Comparison of ENCODE assay signal across 8 mouse cellular contexts in the genomic region with DNA sequence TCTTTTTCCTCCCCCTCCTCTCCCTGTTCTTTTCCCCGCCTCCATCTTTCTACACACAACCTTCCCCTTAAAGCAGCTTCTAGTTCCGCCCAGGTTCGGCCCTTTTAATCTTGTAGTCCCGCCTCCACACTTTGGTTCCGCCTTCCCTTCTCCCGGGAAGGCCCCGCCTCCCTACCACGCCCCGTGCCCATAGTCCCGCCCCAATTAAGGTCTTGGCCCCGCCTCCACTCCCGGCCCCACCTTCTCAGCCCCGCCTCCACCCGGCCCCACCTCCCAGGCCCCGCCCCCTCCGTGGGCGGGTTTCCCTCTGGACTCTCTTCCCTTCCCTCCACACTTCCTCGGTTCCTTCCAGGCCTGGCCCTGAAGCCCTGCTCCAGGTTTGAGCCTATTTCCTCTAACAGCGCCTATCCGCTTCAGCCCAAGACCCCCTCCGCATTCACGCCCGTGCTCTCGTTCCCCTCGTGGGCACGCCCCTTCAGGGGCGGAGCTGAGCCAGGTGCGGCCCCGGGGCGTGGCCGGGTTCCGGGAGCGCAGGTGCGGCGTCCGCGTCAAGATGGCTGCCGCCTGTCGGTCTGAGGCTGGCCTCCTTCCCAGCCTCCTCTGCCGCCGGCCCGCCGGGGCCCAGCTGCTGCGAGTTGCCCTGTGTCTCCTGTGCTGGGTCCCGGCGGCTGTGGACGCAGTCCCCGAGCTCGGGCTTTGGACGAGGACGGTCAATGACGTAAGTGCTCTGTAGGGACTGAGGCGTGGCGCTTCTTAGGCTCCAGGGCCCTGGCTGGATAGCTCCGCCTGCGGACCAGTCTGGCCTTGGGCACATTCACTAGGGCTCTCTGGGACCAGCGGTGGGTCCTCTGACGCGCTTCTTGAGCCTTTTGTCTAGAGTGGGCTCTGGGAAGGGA. TPM values are rescaled to one million over a fixed set of nuclear protein-coding genes. Genes with fewer than 3 reads are reported as not detected.
DNase-seq lines count a peak whose midpoint lies in the region; ATAC-seq lines count a peak whose summit lies in the region.

A gene (plus strand): TSS at position 333 of the 896 bp plus-strand sequence.

- DNase-seq in c-Kit-negative CD71-positive TER-119-positive erythroid progenitor cells, embryonic 14.5 days (ENCODE audit: low read depth, low spot score), result peak; percentile 90
- DNase-seq in fibroblast of lung, adult 2 months (ENCODE audit: low read depth), result peak; percentile 91
- peak; percentile 97 for DNase-seq in kidney, postnatal 14 days
- DNase-seq in liver, embryonic 13.5 days, result peak; percentile 89
- DNase-seq in neural tube, embryonic 10.5 days (ENCODE audit: extremely low spot score, low spot score), result peak; percentile 99

- no peaks in the 10 kb centered on the region for H3K36me3 ChIP-seq in heart, embryonic 14.5 days (ENCODE audit: control insufficient read depth, insufficient read depth, low read length)
- H3K36me3 ChIP-seq in liver, embryonic 13.5 days, result no peaks in the 10 kb centered on the region
- no peaks in the 10 kb centered on the region for H3K36me3 ChIP-seq in stomach, embryonic 16.5 days (ENCODE audit: control insufficient read depth, insufficient read depth, low read length)

- peak; percentile 88 for ATAC-seq in CD4-positive, CD25-positive, alpha-beta regulatory T cell, adult 4 months
- ATAC-seq in heart, embryonic 14.5 days (ENCODE audit: insufficient number of reproducible peaks, insufficient read depth, low FRiP score, low read depth), result peak; percentile 90
- peak; percentile 88 for ATAC-seq in liver, embryonic 13.5 days (ENCODE audit: low read depth)
- ATAC-seq in stomach, embryonic 16.5 days (ENCODE audit: insufficient read depth, low FRiP score), result peak; percentile 94

- peak within 1 kb of the TSS; percentile 76 to 87 for H3K4me3 ChIP-seq in heart, embryonic 14.5 days (ENCODE audit: control insufficient read depth in 1 of 2, insufficient read depth in 1 of 2, low read depth in 1 of 2, low read length in 2 of 2)
- H3K4me3 ChIP-seq in liver, embryonic 13.5 days (replicated peaks), result peak within 1 kb of the TSS; percentile 82
- H3K4me3 ChIP-seq in stomach, embryonic 16.5 days (replicated peaks; ENCODE audit: low read length), result peak within 1 kb of the TSS; percentile 92

- WGBS in heart, embryonic 14.5 days, result under 1% methylated on average over 59 of the region's 59 CpGs
- WGBS in liver, embryonic 13.5 days (ENCODE audit: insufficient replicate concordance), result under 1% methylated on average over 59 of the region's 59 CpGs
- WGBS in stomach, embryonic 16.5 days, result under 1% methylated on average over 59 of the region's 59 CpGs

- no peaks in the 10 kb centered on the region for H3K27me3 ChIP-seq in heart, embryonic 14.5 days (ENCODE audit: control insufficient read depth, insufficient read depth, low read length)
- H3K27me3 ChIP-seq in liver, embryonic 13.5 days, result no peaks in the 10 kb centered on the region
- no peaks in the 10 kb centered on the region for H3K27me3 ChIP-seq in stomach, embryonic 16.5 days (ENCODE audit: control insufficient read depth, insufficient read depth, low read length)

- H3K4me1 ChIP-seq in heart, embryonic 14.5 days (ENCODE audit: control insufficient read depth in 2 of 2, insufficient read depth in 2 of 2, low read length in 2 of 2), result peaks cover 3 to 11% of the 10 kb centered on the region in 2 experiments; a peak in 3 of 4 replicates
- peaks cover 29% of the 10 kb centered on the region for H3K4me1 ChIP-seq in liver, embryonic 13.5 days (replicated peaks)
- H3K4me1 ChIP-seq in stomach, embryonic 16.5 days (ENCODE audit: control insufficient read depth, insufficient read depth, low read length), result peaks cover 11% of the 10 kb centered on the region

- H3K9me3 ChIP-seq in heart, embryonic 14.5 days (ENCODE audit: control insufficient read depth, low read length), result no peaks in the 10 kb centered on the region
- no peaks in the 10 kb centered on the region for H3K9me3 ChIP-seq in liver, embryonic 13.5 days (replicated peaks)
- no peaks in the 10 kb centered on the region for H3K9me3 ChIP-seq in stomach, embryonic 16.5 days (replicated peaks; ENCODE audit: control insufficient read depth, low read length)

- peak within 1 kb of the TSS; percentile 82 for H3K4me2 ChIP-seq in heart, embryonic 14.5 days (ENCODE audit: low read length)
- H3K4me2 ChIP-seq in liver, embryonic 13.5 days, result peak within 1 kb of the TSS; percentile 91
- H3K4me2 ChIP-seq in stomach, embryonic 16.5 days (ENCODE audit: low read depth, low read length), result peak within 1 kb of the TSS; percentile 69

- H3K27ac ChIP-seq in heart, embryonic 14.5 days (replicated peaks in 1 of 2; ENCODE audit: control insufficient read depth in 1 of 2, insufficient read depth in 1 of 2, low read depth in 2 of 2, low read length in 2 of 2), result peak within 1 kb of the TSS; percentile 90 to 92
- H3K27ac ChIP-seq in liver, embryonic 13.5 days, result peak within 1 kb of the TSS; percentile 88
- H3K27ac ChIP-seq in stomach, embryonic 16.5 days (ENCODE audit: low read length), result peak within 1 kb of the TSS; percentile 96

- H3K9ac ChIP-seq in heart, embryonic 14.5 days (ENCODE audit: low read length), result peak within 1 kb of the TSS; percentile 79
- peak within 1 kb of the TSS; percentile 81 for H3K9ac ChIP-seq in liver, embryonic 13.5 days
- H3K9ac ChIP-seq in stomach, embryonic 16.5 days (ENCODE audit: low read length), result peak within 1 kb of the TSS; percentile 79

RNA-seq across cellular contexts. Expression of the gene that starts here (rescaled TPM):
- 10 to 100 TPM; 18.4 to 22.1 TPM for polyA plus RNA-seq in CD4-positive, CD25-positive, alpha-beta regulatory T cell, adult 4 months (2017; shearing (Covaris generic))
- polyA plus RNA-seq in heart, embryonic 14.5 days (2014; fragmentation: Nextera tagmentation; extraction: Ambion mirVana), result 27.3 and 27.9 TPM in 2 replicates
- 8.4 and 10.0 TPM in 2 replicates for polyA plus RNA-seq in liver, embryonic 13.5 days (2015; fragmentation: Nextera tagmentation; extraction: Ambion mirVana)
- polyA plus RNA-seq in stomach, embryonic 16.5 days (2015; fragmentation: Nextera tagmentation; extraction: Ambion mirVana), result 34.3 and 36.6 TPM in 2 replicates

Comparison
In these comparisons a context has a peak if more than half of its experiments do, and no peak if none do; other contexts are left out.
1. Peak in every context shown above with its lines: DNase-seq, ATAC-seq, H3K4me3 ChIP-seq and H3K27ac ChIP-seq.